Mouse (Mus musculus) megakaryocyte-erythroid progenitor cell, adult 5-6 weeks (primary cell): ENCODE results near the gene Sod1. TPM values are rescaled to one million over a fixed set of nuclear protein-coding genes. Genes with fewer than 3 reads are reported as not detected.
"Not testable (repeated sequence)": the region's sequence is repeated elsewhere in the genome, so short reads cannot be mapped to it uniquely, and the experiment has no call there.

Source experiments
- ATAC-seq: replicated peaks from 2 replicates; pipeline ENCODE4 v1.8.0; 2016; ENCODE audit warnings: mild to moderate bottlenecking, inconsistent platforms; ENCODE audit not compliant: severe bottlenecking, poor library complexity, low FRiP score, low TSS enrichment
- total RNA-seq, 2 experiments: library from RNA; stranded (forward) in 1 of 2; stranded (reverse) in 1 of 2; fragments of 200-1000, 215-1000 nt in 1 of 2; fragments of >200 nt in 1 of 2; fragmentation: Nextera tagmentation in 1 of 2; gene quantifications; 2 replicates each; pipeline ENCODE4 v1.2.3; 2014 to 2017

Sod1 gene
- total RNA-seq, 2 experiments from 2014 or later: 1,056 to 1,263 TPM

- no peak for ATAC-seq
Measured at GRCm38 (mm10) chr16:90241875-90242274, 21.3 kb downstream of the Sod1 start.

- ATAC-seq: no peak
Measured at GRCm38 (mm10) chr16:90242426-90243304, 22.1 kb downstream of the Sod1 start.

GRCm38 (mm10) chr16:90250099-90250498, 29.5 kb downstream of the Sod1 start:
- no peak for ATAC-seq

- ATAC-seq: not testable (repeated sequence)
Measured at GRCm38 (mm10) chr16:90251256-90251655, 30.7 kb downstream of the Sod1 start.

GRCm38 (mm10) chr16:90252521-90252920, 32.0 kb downstream of the Sod1 start:
- ATAC-seq: no peak

DNA sequence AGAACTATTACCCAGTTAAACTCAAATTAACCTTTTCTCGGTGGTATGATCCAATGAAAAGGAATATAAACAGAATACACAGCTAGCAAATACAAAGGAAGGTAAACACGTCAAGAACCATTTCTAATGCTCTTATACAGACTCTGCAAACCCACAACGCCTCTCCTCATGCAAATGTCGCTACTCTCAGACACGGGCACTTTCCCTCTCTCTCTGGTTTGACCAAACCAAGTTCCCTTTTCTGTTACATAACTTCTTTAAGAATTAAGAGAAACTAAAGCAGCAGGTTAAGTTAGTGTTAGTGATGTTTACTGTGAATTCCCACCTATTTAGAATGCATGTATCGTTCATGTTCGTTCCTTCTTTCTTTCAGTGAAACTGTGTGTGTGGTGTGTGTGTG, 38.4 kb downstream of the Sod1 start:
- no peak for ATAC-seq

GRCm38 (mm10) chr16:90259623-90260022, 39.1 kb downstream of the Sod1 start:
- ATAC-seq: no peak

DNA sequence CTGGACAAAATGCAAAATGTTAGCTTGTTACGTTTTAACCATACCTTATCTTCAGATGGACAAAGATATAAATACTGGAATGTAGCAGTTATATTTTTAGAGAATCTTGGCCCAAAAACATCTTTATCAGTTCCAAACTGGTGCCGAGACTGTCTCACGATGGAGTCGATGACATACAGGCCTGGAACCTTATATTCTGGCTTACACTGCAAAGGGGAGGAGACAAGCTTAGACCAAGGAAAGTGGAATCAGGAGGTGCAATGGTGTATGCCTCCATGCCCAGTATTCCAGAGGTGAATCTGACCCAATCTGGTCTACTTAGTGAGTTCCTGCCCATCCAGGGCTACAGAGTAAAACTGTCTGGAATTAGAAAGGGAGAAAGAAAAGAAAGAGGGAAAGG, 39.5 kb downstream of the Sod1 start:
- ATAC-seq: no peak

GRCm38 (mm10) chr16:90261791-90262190, 41.2 kb downstream of the Sod1 start:
- ATAC-seq: no peak

DNA sequence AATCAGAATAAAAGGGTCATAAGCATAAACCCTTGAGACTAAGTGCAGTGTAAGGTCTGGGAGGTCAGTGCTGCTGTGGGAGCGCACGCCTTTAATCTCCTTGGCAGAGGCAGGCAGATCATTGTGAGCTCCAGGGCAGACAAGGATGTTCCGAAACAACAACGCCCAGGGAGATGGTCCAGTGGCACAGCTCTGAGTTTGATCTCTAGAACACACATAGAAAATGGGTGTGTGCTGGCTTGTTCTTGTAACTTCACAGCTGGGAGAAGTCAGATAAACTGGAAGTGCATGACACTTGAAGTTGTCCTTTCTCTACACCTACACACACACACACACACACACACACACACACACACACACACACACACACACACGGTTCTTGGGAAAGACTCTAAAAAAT, 43.5 kb downstream of the Sod1 start:
- peak; percentile 67 for ATAC-seq

GRCm38 (mm10) chr16:90265106-90265505, 44.6 kb downstream of the Sod1 start:
- peak; percentile 66 for ATAC-seq

DNA sequence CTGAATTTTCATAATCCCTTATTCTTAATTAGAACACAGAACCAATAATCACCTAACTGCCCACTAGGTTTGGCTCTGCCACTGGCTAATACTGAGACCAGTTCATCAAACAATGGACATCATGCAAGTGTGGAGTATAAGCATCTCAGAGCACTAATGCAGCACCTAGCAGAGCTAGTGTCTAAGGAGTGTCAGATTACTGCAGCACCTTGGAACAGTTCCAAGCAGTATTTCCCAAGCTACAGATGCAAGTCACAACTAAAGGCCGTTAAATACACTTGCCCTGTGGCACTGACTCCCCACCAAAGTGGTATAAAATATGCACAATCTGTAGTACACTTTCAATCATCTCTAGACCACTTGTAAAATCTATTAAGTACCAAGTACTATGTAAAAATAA, 46.0 kb downstream of the Sod1 start:
- peak; percentile 39 for ATAC-seq

- 0 out of 2 replicates have a peak, but pooled peaks have one; percentile 16 for ATAC-seq
Measured at GRCm38 (mm10) chr16:90275521-90275920, 55.0 kb downstream of the Sod1 start.

Other genes starting within 250 kb of the Sod1 start
- gene Tiam1, start 77.0 kb upstream of the Sod1 start, total RNA-seq (2014; fragmentation: Nextera tagmentation): 8.3 and 23.6 TPM in 2 replicates
- 11.6 and 14.2 TPM in 2 replicates for gene Tiam1, start 77.0 kb upstream of the Sod1 start, total RNA-seq (2017)
- gene Scaf4, start 63.7 kb downstream of the Sod1 start, total RNA-seq (2014; fragmentation: Nextera tagmentation): 95.6 and 120 TPM in 2 replicates
- 25.1 and 25.6 TPM in 2 replicates for gene Scaf4, start 63.7 kb downstream of the Sod1 start, total RNA-seq (2017)
- not detected in 2 replicates for gene Hunk, start 165.3 kb downstream of the Sod1 start, total RNA-seq (2014; fragmentation: Nextera tagmentation)
- gene Hunk, start 165.3 kb downstream of the Sod1 start, total RNA-seq (2017): not detected in 2 replicates